Mouse (Mus musculus) stomach, embryonic 15.5 days (tissue): ENCODE measurements at regions not wholly inside any gene's neighbourhood (a gene's known extent, or its start where the extent isn't known, plus 50 kb on each side); places are given as distances from the start of the nearest gene placed in this dataset.

ENCODE experiments used
- ATAC-seq: fragments of 200-750 bp; cut with Nextera tagmentation; 2 replicates; pipeline ENCODE4 v1.8.0; 2017; ENCODE audit warnings: low read depth, moderate number of reproducible peaks, moderate TSS enrichment; ENCODE audit not compliant: insufficient read depth, low FRiP score
- H3K27ac ChIP-seq: fragments of 300-500 bp; sonication (generic); 2 replicates; pipeline ENCODE4 v1.5.1; 2015; ENCODE audit warnings: mild to moderate bottlenecking, inconsistent platforms
- H3K27me3 ChIP-seq: fragments of 300-500 bp; sonication (generic); replicated peaks from 2 replicates; pipeline ENCODE4 v1.6.1; 2015; ENCODE audit warnings: inconsistent platforms
- H3K36me3 ChIP-seq: fragments of 300-500 bp; sonication (generic); 2 replicates; pipeline ENCODE4 v1.6.1; 2015; ENCODE audit warnings: inconsistent platforms
- H3K4me1 ChIP-seq: fragments of 300-500 bp; sonication (generic); 2 replicates; pipeline ENCODE4 v1.6.1; 2015; ENCODE audit warnings: inconsistent platforms
- H3K4me2 ChIP-seq: fragments of 300-500 bp; sonication (generic); 2 replicates; pipeline ENCODE4 v1.6.1; 2015; ENCODE audit warnings: mild to moderate bottlenecking, inconsistent platforms
- H3K4me3 ChIP-seq: fragments of 300-500 bp; sonication (generic); replicated peaks from 2 replicates; pipeline ENCODE4 v1.5.1; 2015; ENCODE audit warnings: inconsistent platforms
- H3K9ac ChIP-seq: fragments of 300-500 bp; sonication (generic); 2 replicates; pipeline ENCODE4 v1.6.1; 2015; ENCODE audit warnings: inconsistent platforms
- H3K9me3 ChIP-seq: fragments of 300-500 bp; sonication (generic); 2 replicates; pipeline ENCODE4 v1.6.1; 2016; ENCODE audit warnings: inconsistent platforms
- WGBS: fragments of 180-500 bp; shearing (Covaris S2); methylation state at CpG from one replicate; pipeline ENCODE4 v1.1.7; 2015; 5-methylcytosine and 5-hydroxymethylcytosine counted together

DNA sequence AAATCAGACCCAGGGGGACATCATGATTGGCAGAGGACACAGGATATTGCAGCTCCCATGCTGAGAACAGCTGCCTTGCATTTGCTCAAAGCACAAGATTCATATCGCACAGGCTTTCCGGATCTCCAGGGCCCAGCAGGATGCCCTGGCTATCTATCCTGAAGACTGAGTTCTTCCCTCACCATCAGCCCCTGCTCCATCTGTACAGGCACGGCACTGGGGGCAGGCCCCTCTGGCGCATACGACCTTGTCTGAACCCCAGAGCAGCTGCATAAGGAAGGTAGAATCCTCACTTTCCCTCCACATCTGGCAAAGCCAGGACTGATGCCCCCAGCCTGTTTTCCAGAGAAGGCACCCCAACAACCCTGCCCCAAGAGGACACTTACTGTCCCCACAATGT, 266.8 kb downstream of the Tns1 start:
- WGBS = 75% methylated on average over 5 of the region's 5 CpGs
- Histone ChIP-seq H3K4me1 (peaks cover 4% of the 10 kb centered on the region), H3K27me3 (no peaks in the 10 kb centered on the region), H3K36me3 (no peaks in the 10 kb centered on the region), H3K9ac (no peak overlapping the region), H3K4me2 (no peak overlapping the region), H3K9me3 (no peaks in the 10 kb centered on the region), H3K4me3 (no peak overlapping the region), H3K27ac (no peak overlapping the region)
- no peak for ATAC-seq

DNA sequence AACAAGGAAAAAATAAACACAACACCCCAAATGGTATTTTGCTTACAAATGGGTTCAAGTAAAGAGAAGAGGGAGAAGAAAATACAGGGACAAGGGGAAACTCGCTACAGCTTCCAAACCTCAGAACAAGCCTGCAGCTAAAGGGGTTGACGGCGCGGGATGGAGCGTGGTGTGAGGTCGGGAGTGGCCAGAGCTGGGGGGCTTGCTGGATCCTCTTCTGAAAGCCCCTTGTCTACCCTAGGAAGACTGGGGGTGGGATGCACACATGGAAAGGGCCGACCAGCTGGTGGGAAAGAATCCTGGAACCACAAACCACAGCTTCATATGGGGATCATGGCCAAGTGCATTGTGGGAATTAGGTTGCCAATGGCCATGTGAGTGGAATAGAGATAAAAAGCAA, 267.4 kb downstream of the Tns1 start:
- no peaks in the 10 kb centered on the region for H3K4me1 ChIP-seq
- H3K4me2 ChIP-seq = no peak overlapping the region
- H3K27ac ChIP-seq = no peak overlapping the region
- no peaks in the 10 kb centered on the region for H3K27me3 ChIP-seq
- no peaks in the 10 kb centered on the region for H3K36me3 ChIP-seq
- no peaks in the 10 kb centered on the region for H3K9me3 ChIP-seq
- no peak for ATAC-seq
- 92% methylated on average over 7 of the region's 7 CpGs for WGBS
- H3K9ac ChIP-seq = no peak overlapping the region
- no peak overlapping the region for H3K4me3 ChIP-seq

DNA sequence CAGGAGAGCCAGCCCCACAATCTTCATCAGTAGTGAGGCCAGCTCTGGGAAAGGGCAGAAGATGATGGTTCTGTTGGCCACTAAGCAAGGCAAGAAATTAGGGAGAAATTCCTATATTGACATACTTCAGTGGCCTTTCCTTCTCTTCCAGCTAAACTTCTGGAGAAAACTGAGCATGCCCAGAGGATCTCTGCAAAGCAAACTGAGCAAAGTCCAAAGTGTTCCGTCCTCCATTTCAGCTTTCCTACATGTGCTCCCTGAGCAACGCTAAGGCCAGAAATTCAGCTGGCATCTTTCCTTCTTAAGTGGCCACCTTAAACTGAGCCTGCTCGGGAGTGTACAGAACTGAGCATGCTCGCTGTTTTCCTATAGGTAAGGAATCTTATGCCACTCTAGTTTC, 268.9 kb downstream of the Tns1 start:
- Histone ChIP-seq H3K4me1 (no peaks in the 10 kb centered on the region), H3K36me3 (no peaks in the 10 kb centered on the region), H3K4me3 (no peak overlapping the region), H3K27ac (no peak overlapping the region), H3K4me2 (no peak overlapping the region), H3K9ac (no peak overlapping the region), H3K27me3 (no peaks in the 10 kb centered on the region), H3K9me3 (no peaks in the 10 kb centered on the region)
- WGBS = 81% methylated on average over 4 of the region's 4 CpGs
- no peak for ATAC-seq

DNA sequence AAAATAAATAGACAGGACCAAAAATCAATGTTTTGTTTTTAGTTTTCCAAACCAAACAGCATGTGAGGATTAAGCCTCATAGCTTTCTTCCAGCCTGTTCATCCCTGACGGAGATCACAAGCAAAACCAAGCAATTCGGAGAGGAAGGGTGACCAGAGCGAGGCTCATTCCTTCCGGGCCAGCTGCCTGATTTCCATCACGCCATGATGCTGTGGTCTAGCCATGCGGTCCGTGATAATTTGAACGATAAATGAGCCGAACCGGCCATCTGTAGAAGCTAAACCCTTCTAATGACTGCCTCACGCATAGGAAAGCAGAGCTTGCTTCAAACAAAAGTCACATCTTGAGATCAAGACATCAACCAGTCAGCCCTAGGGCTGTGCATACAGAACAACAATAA, 270.4 kb downstream of the Tns1 start:
- H3K27me3 ChIP-seq = no peaks in the 10 kb centered on the region
- H3K4me3 ChIP-seq = no peak overlapping the region
- no peaks in the 10 kb centered on the region for H3K36me3 ChIP-seq
- H3K9ac ChIP-seq = no peak overlapping the region
- ATAC-seq = no peak
- no peak overlapping the region for H3K4me2 ChIP-seq
- H3K4me1 ChIP-seq = no peaks in the 10 kb centered on the region
- no peaks in the 10 kb centered on the region for H3K9me3 ChIP-seq
- WGBS = 86% methylated on average over 11 of the region's 11 CpGs
- H3K27ac ChIP-seq = no peak overlapping the region

DNA sequence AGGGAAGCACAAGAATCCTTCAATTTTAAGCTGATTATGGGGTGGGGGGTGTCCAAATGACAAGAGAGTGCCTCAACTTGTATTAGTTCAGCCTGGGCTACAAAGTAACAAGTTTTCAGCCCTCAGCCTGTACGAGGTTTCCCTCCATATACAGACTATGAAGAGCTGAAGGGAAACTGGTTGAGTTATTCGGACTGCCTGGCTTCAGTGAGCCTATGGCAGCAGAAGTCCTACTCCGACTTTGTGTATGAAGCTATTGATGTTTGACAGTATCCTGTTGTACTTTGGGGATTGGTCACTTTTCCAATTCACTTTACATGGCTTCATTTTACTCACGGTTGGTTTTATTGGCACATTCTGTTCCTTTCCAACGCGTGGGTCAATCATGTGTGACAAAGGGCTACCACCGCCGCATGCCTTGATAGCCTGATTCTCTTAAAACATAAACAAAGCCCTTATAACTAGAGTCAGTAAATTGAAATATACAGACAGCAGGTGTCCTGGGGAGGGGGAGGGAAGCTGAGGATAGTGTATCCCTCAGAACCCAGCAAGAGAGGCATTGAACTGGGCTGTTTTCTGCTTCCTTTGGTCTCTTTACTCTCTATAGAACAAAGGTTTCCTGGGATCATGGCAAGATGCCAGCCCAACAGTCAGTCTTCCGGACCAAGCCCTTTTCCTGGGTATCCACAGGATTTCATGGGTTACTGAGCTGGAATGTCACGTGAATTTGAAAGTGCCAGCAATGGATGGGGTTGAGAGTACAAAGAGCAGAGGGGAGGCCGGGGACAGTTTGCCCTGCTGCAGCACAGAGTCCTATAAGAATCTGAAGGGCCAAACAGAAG, 273.9 kb downstream of the Tns1 start:
- H3K4me2 ChIP-seq = no peak overlapping the region
- no peaks in the 10 kb centered on the region for H3K4me1 ChIP-seq
- 76% methylated on average over 11 of the region's 11 CpGs for WGBS
- H3K27ac ChIP-seq = no peak overlapping the region
- H3K4me3 ChIP-seq = no peak overlapping the region
- no peaks in the 10 kb centered on the region for H3K9me3 ChIP-seq
- no peak for ATAC-seq
- H3K27me3 ChIP-seq = no peaks in the 10 kb centered on the region
- H3K9ac ChIP-seq = no peak overlapping the region
- no peaks in the 10 kb centered on the region for H3K36me3 ChIP-seq

DNA sequence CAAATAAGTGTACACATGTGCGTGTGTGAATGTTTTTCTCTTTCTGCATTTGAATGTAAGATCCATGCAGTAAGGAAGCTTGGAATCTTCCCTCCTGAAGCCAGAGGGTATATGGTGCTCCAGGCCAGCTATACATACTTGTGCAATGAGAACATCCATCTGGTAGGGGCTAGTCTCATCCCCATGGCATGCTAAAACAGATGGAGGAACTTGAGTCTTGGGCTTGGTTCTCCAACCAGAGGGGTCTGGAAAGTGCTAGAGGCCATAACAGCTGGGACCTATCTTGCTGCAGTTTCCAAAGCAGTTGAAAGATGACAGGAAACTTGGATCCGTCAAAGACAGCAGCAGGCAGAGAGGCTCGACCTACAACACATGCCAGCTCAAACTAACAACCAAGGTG, 275.9 kb downstream of the Tns1 start:
- H3K4me3 ChIP-seq = no peak overlapping the region
- no peaks in the 10 kb centered on the region for H3K9me3 ChIP-seq
- H3K4me1 ChIP-seq = no peaks in the 10 kb centered on the region
- WGBS = 36% methylated on average over 3 of the region's 3 CpGs
- no peak overlapping the region for H3K4me2 ChIP-seq
- no peaks in the 10 kb centered on the region for H3K36me3 ChIP-seq
- no peaks in the 10 kb centered on the region for H3K27me3 ChIP-seq
- H3K9ac ChIP-seq = no peak overlapping the region
- no peak for ATAC-seq
- no peak overlapping the region for H3K27ac ChIP-seq

DNA sequence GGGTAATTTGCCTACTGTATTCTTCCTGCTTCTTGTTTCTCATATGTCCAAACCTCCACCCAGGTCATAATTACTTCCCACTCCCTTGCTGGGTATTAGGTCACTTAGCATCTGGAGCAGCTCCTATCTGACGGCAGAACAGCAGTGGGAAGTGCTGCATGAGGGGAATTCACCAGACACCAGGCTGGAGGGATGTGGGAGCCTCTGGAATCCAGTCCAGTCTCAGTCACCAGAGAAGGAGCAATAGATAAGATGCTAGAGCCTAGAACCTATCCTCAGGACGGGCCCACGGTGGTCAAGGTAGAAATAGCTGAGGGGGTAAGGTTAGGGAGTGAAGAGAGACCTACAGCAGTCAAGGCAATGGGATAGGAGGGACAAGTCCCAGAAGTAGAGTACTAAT, 277.1 kb downstream of the Tns1 start:
- no peak overlapping the region for H3K27ac ChIP-seq
- no peaks in the 10 kb centered on the region for H3K36me3 ChIP-seq
- H3K4me2 ChIP-seq = no peak overlapping the region
- WGBS = 70% methylated on average over 3 of the region's 3 CpGs
- no peaks in the 10 kb centered on the region for H3K27me3 ChIP-seq
- no peak for ATAC-seq
- H3K4me3 ChIP-seq = no peak overlapping the region
- no peaks in the 10 kb centered on the region for H3K4me1 ChIP-seq
- no peak overlapping the region for H3K9ac ChIP-seq
- no peaks in the 10 kb centered on the region for H3K9me3 ChIP-seq

DNA sequence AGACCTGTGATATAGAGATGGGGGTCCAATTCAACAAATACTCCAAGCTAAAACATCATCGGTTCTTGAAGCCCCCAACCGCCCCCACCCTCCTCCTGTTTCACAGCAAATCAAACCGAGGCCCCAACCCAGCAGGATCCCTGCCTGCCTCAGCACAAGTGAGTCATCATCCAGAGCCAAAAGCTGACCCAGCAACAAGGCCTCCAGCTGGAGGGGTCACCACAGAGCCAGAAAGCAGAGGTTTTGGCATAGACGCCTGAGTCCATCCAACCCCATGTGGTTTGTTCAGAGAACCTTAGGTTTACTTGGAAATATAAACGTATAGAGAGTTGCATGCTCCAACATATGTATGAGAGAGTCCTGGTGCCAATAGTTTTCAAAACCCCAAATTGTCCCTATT, 279.1 kb downstream of the Tns1 start:
- Histone ChIP-seq H3K4me3 (no peak overlapping the region), H3K27ac (no peak overlapping the region), H3K4me1 (no peaks in the 10 kb centered on the region), H3K9me3 (no peaks in the 10 kb centered on the region), H3K36me3 (no peaks in the 10 kb centered on the region), H3K4me2 (no peak overlapping the region), H3K27me3 (no peaks in the 10 kb centered on the region), H3K9ac (no peak overlapping the region)
- 75% methylated on average over 5 of the region's 5 CpGs for WGBS
- no peak for ATAC-seq

DNA sequence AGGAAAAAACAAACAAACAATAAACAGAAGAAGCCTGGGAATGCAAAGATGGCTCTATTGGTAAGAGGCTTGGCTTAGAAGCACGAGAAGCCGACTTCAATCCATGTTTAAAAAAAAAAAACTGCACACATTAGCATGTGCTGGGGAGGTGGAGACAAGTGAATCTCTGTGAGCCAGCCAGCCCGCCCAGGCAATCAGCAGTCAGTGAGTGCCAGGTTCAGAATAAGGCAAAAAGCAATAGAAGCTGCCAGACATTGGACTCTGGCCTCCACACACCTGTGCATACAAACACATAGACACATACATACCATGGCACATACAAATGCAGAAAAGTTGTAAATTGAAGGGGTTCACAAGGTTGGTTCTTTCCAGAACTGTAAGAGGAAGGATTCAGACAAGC, 279.7 kb downstream of the Tns1 start:
- no peaks in the 10 kb centered on the region for H3K4me1 ChIP-seq
- 65% methylated on average over 3 of the region's 3 CpGs for WGBS
- H3K36me3 ChIP-seq = no peaks in the 10 kb centered on the region
- H3K27me3 ChIP-seq = no peaks in the 10 kb centered on the region
- no peaks in the 10 kb centered on the region for H3K9me3 ChIP-seq
- no peak overlapping the region for H3K9ac ChIP-seq
- no peak overlapping the region for H3K4me3 ChIP-seq
- no peak for ATAC-seq
- H3K4me2 ChIP-seq = no peak overlapping the region
- no peak overlapping the region for H3K27ac ChIP-seq

DNA sequence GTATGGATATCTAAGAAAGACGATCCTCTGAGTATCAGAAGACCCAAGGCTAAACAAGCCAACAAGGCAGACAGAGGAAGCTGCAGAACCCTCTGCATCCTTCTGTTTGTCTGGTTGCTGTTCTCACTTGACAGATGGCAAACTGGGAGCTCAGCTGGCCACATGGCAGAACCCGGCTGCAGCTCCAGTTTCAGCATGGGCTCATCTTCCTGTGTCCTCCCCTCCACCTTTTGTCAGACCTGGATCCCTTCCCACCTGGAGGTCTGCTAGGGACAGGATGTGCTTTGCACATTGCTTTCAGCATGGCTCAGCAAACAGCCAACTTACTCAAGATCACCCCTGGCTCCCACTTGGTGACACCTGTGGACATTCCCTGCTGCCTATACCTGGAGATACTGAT, 284.9 kb downstream of the Tns1 start:
- no peaks in the 10 kb centered on the region for H3K27me3 ChIP-seq
- H3K4me1 ChIP-seq = no peaks in the 10 kb centered on the region
- no peak overlapping the region for H3K4me2 ChIP-seq
- no peak overlapping the region for H3K27ac ChIP-seq
- H3K4me3 ChIP-seq = no peak overlapping the region
- H3K9ac ChIP-seq = no peak overlapping the region
- no peak for ATAC-seq
- no peaks in the 10 kb centered on the region for H3K36me3 ChIP-seq
- 74% methylated on average over 2 of the region's 2 CpGs for WGBS
- no peaks in the 10 kb centered on the region for H3K9me3 ChIP-seq

DNA sequence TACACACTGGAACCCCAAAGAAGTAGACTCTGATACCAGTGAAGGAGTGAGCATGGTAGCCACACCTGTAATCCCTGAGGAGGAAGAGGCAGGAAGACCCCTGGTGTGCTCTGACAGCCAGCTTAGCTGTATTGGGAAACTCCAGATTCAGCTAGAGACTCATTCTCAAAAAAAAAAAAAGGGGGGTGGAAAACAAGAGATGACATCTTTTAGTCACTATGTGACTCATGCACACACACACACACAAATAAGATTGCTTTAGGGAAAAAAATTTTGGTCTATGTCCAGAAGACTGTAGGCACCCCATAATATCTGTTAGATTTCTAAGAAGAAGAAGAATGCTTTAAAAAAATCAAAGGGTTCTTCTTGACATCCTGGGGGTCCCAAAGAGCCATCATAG, 287.6 kb downstream of the Tns1 start:
- no peaks in the 10 kb centered on the region for H3K27me3 ChIP-seq
- no peaks in the 10 kb centered on the region for H3K4me1 ChIP-seq
- H3K4me2 ChIP-seq = no peak overlapping the region
- H3K27ac ChIP-seq = no peak overlapping the region
- no peak for ATAC-seq
- no peak overlapping the region for H3K9ac ChIP-seq
- no peaks in the 10 kb centered on the region for H3K36me3 ChIP-seq
- no peak overlapping the region for H3K4me3 ChIP-seq
- H3K9me3 ChIP-seq = no peaks in the 10 kb centered on the region

DNA sequence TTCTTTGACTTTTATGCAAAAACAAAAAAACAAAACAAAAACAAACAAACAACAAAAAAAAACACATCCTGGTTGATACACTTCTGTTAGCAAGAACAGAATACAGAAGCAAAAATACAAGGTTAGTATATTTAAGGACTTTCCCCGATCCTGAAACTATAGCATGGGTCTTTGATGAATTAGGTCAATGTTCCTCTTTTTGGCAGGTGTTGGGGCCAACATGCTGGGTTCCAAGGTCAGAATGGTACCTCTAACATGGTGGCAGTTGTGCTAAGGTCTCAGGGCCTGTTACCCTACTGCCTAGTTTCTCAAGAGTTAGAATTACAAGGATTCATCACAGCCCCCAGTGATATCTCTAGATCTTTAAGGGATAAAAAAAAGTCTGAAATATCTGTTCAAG, 289.7 kb downstream of the Tns1 start:
- H3K9ac ChIP-seq = no peak overlapping the region

More for the DNA sequence above, 289.7 kb downstream of the Tns1 start:
- Histone ChIP-seq H3K36me3 (no peaks in the 10 kb centered on the region), H3K27me3 (no peaks in the 10 kb centered on the region), H3K27ac (no peak overlapping the region), H3K4me3 (no peak overlapping the region), H3K4me2 (no peak overlapping the region), H3K4me1 (no peaks in the 10 kb centered on the region), H3K9me3 (no peaks in the 10 kb centered on the region)
- ATAC-seq = no peak
- 90% methylated on average over 1 of the region's 1 CpGs for WGBS
